Mouse (Mus musculus) testis, postnatal 10 days (tissue): ENCODE data around the gene Gm16503.
"Not testable (repeated sequence)": the region's sequence is repeated elsewhere in the genome, so short reads cannot be mapped to it uniquely, and the experiment has no call there.

Source experiments
- DNase-seq: peaks from one replicate; pipeline ENCODE4 v3.0.0; 2021; ENCODE audit warnings: low spot score

Gene Gm16503

DNA sequence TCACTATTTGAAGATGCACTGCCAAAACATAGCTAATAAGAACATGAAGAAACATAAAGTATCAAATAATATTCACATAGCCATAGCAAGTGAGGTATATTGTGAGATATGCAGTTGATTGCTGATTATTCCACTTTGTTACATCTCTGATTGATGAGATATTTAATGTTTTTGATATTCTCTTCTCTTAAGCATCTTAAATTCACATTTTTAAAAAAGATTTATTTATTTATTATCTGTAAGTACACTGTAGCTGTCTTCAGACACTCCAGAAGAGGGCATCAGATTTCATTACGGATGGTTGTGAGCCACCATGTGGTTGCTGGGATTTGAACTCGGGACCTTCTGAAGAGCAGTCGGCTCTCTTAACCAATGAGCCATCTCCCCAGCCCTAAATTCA lies at the start of gene Gm16503:
Gm16503 (plus strand) TSS at position 301 of the 400 bp plus-strand sequence.
- not testable (repeated sequence) for DNase-seq

DNA sequence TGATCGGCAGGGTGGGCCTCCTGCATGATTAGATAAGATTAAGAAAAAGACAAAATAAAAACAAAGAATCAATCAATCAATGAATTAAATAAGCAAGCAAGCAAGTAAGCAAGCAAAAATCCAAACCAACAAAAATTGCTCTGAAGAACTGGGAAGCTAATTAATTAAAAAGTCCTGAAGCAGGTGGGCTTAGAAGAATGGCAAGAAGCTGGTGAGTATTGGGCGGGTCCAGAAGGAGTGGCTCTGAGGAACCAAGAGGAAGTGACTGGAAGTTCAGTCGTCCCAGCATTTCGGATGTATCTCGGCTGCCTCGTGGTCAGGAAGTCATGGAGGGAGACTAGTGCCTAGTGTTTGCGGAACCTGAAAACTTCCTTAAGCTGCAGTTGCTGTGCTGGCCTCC lies 47.9 kb upstream of the Gm16503 start, which contains the start of gene Zfp982:
Zfp982 (plus strand) TSS at position 301 of the 400 bp plus-strand sequence.
- DNase-seq, result not testable (repeated sequence)

DNA sequence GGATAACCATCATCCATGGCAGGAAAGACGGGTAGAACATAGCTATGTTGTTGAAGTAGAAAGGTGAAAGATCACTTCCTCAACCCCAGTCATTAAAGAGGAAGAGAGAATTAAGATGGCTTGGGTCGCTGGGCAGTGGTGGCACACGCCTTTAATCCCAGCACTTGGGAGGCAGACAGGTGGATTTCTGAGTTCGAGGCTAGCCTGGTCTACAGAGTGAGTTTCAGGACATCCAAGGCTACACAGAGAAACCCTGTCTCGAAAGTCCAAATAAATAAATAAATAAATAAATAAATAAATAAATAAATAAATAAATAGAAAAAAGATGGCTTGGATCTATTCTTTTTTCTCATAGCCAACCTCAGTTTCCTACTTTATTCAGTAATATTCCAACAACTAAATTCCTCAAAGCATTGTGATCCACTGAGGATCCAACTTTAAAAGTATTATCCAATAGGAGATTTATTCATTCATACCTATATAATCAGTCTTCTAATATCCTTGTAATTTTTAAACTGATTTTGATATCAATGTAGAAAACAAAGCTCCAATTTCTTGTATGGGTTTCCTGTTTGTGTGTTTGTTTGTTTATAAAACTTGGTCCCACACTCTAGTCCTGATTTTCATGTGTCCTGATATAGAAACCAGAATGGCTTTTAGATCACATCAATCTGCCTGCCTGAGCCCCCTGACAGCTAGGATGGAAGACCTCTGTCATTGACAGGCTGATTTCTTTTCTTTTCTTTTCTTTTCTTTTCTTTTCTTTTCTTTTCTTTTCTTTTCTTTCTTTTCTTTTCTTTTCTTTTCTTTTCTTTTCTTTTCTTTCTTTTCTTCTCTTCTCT lies 41.0 kb upstream of the Gm16503 start:
- DNase-seq, result not testable (repeated sequence)

DNA sequence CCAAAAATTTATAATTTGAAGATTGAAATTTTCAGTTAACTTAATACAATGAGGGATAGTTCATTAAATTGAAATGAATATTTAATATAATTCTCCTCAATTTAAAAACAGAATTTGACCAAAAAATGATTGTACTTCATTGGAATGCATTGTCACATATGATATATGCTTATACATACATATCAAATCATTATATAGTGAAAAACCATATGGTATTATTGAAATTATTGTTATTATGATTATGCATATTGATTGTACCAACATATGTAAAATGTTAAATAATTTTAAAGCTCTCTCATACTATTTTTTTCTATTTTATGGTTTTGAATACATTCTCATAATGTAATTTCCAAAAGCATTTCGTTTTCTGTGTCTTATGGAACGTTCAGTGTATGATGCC lies 30.8 kb upstream of the Gm16503 start:
- DNase-seq, result no peak

DNA sequence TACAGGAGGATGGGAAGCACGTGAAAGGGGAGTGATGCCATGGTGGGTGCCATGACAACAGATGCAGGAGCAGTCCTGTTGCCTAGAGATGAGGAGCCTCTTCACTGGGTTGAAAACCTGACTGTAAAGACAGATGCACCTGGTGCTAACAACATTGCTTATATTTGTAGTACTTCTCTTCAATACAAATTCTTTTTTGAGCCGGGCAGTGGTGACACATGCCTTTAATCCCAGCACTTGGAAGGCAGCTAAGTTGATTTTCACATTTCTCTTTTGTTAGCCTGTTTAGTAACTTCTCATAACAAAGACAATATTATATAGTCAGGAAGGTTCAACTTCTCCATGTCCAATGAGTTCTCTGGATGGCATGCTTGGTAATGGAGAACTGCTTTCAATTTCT lies 21.0 kb upstream of the Gm16503 start:
- DNase-seq, result no peak

DNA sequence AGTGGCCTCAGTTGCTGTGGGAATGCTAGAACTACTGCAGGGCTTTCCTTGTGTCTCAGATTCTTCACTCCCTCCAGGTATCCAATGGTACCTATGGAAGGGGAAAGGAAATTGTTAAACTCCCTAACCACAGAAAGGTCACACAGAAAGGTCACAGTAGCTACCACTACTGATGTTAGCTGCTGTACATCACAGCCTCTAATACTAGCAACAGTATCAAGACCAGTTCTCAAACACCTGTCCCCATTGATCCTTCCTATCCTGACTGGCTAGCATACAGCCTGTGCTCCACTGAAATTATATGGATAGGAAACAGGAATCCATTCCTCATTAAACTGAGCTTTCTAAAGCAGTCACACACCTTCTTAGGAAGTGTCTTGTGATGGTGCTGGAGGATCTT lies 19.9 kb upstream of the Gm16503 start:
- DNase-seq, result no peak

DNA sequence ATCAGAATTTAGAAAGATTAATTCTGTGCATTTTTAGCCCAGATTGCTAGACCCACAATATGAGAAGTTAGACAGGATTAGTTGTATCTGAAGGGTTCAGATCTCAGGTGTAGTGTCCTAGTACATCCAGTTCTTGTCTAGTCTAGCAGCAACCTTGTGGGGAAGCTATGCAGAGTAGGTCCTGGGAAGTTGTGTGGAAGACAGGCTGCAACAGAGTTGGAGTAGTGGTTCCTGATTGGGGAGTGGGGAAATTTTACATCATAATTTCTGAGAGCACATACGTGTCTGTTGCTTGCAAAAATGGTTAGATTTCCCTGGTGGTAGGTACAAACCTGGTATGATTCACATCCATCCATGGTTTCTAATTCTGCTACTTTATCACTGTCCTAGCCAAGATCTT lies 14.9 kb upstream of the Gm16503 start:
- no peak for DNase-seq

DNA sequence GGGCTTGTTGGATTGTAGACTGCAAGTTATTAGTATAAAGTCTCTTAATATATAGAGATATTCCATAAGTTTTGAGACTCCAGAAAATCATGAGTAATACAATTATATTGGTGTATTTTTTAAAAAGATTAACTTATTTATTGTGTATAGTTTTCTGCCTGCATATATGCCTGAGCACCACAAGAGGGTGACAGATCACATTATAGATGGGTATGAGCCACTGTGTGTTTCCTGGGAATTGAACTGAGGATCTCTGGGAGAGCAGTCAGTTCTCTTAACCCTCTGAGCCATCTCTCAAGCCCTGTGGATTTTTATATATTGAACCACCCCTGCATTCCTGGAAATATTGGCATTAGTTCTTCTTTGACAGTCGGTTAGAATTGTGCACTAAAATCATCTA lies 9.7 kb upstream of the Gm16503 start:
- no peak for DNase-seq

DNA sequence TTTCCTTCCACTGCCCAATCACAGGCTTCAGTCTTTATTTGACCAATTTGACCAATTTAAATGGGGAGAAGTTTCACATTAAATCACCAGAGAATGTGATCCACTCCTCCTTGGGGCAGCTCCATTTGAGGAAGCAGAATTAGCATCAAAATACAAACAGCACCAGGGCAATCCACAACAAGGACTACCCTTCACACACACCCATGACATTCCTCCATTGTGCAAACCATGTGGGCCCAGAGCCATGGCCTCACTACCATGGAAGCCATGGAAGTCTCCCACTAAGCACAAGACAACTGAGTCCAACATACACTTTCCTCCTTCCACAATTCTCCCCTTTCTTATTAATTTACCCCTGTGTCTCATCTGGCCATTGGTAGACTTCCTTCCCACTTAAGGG lies 4.1 kb upstream of the Gm16503 start:
- DNase-seq, result not testable (repeated sequence)

DNA sequence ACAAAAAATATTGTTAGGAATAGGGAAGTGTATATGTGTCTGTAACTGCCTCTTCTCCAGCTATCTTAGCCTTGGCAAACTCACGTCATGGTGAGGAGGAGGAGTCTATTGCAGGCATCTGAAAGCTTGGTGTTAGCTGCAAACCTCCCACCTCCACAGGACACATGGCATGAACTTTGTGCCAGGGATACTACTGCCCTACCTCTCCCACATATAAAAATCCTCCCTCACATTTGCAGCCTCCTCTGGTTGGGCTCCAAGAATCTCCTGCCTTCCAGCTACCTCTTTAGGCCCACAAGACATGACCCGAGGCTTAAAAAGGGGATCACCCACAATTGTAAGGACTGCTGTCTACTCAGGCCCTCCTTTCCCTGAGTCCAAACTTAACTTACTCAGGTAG lies 2.3 kb upstream of the Gm16503 start:
- DNase-seq, result no peak

DNA sequence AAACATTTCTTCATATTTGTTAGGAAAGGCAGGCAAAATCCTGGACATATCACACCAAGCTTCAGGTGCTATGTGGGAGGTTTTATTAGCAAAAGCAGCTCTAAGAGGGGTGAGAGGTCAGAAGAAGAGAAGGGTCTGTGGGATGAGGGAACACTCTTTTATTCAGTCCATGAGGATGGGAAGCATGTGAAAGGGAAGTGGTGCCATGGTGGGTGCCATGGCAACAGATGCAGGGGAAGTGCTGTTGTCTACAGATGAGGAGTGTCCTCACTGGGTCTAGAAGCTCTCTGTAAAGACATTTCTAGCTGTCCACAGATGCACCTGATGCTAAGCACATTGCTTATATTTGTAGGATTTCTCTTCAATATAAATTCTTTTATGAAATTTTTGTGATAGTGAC lies 1.1 kb downstream of the Gm16503 start:
- DNase-seq, result no peak

DNA sequence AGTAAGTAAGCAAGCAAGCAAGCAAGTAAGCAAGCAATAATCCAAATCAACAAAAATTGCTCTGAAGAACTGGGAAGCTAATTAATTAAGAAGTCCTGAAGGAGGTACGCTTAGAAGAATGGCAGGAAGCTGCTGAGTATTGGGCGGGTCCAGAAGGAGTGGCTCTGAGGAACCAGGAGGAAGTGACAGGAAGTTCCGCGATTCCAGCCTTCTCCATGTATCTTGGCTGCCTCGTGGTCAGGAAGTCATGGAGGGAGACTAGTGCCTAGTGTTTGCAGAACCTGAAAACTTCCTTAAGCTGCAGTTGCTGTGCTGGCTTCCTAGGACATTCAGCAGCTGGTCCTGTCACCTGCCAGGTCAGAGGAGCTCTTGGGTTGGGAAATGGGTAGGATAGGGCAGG lies 13.1 kb downstream of the Gm16503 start, which contains the start of gene Zfp985:
Zfp985 (plus strand) TSS at position 207 of the 400 bp plus-strand sequence.
- not testable (repeated sequence) for DNase-seq

DNA sequence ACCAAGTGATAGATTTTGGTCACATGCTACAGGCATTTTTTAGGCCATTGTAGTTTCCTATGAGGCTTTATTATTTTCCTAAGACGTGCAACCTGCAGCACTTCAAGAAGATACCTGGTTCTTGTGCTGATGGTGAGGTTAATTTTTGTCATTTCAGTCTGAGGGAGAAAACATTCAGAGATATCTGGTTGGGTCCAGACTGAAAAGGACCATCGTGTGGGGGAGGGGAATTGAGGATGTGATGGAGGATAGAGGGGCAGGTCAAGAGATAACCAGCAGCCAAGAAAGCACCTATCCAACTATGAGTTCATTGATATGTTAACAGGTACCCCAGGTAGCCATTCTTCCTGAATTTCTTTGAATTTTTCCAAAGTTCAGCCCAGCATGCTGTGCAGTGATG lies 14.3 kb downstream of the Gm16503 start:
- DNase-seq, result not testable (repeated sequence)

DNA sequence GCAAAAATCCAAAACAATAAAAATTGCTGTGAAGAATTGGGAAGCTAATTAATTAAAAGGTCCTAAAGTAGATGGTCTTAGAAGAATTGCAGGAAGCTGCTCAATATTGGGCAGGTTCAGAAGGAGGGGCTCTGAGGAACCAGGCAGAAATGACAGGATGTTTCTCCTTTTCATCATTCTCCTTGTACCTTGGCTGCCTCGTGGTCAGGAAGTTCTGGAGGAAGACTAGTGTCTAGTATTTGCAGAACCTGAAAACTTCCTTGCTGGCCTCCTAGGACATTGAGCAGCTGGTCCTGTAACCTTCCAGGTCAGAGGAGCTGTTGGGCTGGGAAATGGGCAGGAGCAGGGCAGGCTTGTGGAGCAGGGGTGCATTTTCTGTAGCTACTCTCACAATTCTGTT lies 16.9 kb downstream of the Gm16503 start:
- not testable (repeated sequence) for DNase-seq

DNA sequence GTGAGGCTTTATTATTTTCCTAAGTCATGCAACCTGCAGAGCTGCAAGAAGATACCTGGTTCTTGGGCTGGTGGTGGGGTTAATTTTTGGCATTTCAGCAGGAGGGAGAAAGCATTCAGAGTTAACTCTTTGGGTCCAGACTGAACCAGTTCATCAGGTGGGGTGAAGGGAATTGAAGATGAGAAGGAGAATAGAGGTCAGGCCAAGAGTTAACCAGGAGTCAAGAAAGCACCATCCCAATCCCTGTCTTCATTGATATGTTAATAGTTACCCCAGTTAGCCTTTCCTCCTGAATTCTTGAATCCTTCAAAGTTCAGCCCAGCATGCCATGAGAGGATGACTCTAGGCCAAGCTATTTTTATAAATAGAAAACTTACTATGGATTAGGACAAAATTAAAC lies 18.0 kb downstream of the Gm16503 start:
- DNase-seq, result not testable (repeated sequence)

DNA sequence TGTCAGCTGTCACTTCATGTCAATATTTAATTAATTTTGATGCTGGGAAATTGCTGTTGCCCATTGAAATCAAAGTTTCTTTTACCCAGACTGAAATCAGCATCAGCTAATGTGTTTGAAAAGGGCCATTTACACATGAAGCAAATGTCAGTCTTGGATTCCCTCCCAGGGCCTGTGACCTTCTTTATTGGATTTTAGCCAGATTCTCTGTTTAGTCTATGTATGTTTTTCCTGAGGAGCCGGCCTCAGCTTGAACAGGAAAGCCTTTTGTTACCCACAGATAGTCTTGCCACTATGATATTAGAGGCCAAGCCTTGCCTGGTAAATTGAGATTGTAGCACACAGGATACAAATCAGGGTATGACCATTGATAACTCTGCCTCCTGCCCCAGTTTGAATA lies 19.1 kb downstream of the Gm16503 start:
- DNase-seq, result not testable (repeated sequence)

DNA sequence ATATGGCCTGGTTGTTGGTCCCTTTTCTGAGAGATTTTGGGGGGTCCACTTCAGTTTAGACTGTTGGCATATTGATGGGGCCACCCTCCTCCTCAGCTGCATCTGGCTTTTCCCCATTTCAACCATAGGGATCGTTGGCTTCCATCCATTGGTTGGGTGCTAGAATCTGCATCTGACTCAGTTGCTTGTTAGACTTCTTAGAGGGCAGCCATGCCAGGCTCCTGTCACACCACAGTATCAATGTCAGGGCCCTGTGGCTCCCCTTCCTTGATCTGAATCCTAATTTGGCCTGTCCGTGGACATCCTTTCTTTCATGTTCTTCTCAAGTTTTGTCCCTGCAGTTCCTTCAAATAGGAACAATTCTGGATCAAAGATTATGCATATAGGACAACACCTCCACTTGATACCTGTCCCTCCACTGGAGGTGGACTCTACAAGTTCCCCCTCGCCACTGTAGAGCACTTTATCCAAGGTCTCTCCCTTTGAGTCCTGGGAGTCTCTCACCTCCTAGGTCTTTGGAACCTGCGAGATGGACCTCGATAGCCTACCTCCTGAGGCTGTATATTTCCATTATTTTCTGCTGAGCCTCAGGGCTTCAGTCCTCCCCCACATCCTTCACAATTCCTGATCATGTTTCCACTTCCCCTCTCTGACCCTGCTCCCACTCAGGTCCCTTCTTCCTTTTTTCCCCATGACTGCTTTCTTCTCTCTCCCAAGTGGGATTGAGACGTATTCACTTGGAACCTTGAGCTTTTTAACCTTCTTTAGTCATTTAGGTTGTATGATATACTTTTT lies 25.6 kb downstream of the Gm16503 start:
- no peak for DNase-seq

DNA sequence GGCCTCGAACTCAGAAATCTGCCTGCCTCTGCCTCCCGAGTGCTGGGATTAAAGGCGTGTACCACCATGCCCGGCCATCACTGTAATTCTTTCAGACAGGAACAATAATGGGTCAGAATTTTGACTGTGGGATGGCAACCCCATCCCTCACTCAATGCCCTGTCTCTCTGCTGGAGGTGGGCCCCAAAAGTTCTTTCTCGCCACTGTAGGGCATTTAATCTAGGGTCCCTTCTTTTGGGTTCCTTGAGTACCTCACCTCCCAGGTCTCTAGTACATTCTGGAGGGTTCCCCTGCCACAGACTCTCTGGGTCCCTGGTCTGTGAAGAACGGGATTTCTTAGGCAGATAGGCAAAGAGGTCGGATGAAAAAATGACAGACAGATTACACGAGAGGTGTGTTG lies 31.1 kb downstream of the Gm16503 start:
- DNase-seq, result not testable (repeated sequence)

DNA sequence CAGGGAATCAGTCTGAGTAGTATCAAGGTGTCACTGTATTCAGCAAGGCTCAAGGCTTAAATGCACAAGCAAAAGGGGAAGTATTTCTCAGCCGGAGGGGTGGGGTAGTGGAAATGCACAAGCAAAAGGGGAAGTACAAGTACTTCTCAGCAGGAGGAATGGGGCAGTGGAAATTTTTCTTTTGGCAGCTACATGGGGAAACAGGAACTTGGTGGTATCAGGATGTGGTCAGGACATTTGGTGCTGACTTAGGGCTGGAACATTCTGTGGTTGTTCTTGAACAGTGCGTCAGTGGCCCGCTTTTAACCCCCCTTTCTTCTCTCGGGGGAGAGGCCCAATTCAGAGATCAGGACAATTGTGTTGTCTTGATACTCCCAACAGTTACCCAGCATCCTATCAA lies 39.4 kb downstream of the Gm16503 start:
- DNase-seq, result not testable (repeated sequence)

DNA sequence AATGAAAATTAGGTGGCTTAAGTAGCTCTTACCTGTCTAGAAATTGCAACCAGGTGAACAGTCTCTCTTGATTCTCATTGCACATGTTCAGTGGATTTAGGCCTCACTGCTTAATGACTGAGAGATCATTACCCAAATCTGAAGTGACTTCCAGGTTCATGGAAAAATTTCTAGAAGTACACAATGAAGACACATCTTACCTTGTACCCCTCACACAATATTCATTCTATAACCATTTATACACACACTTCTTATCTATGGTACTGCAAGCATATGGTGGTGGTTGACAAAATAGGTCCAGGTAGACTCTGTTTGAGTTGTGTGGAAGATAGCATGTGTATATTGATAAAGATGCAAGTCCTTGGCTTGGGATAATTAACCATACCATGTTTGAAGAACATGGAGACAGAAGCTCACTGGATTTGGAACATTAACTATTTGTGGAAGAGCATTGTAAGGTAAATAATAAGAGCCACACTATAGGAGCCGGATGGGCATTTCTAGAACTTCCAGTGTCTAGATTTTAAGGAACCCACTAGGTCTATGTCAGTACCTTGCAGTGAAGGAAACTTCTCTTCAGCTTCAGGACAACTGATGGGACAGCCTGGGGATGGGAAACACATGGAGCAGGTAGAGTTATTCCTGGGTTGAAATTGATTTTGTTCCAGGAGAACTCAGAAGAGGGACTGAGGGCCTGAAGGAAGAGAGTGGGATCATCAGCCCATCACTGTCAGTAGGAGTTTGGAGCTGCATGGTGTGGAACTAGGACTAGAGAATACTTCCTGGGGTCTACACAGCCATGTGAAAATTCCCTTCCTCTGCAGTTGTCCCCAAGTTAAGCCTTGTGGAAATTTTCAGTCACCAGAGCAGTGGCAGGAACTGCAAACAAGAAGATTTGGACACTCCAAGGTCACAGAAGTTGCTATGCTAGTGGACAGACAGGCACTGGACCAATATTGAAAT lies 46.8 kb downstream of the Gm16503 start:
- DNase-seq, result no peak
